Mouse (Mus musculus) heart, embryonic 13.5 days (tissue): ENCODE data around the gene Stard9. TPM values are rescaled to one million over a fixed set of nuclear protein-coding genes. Genes with fewer than 3 reads are reported as not detected.

Experiments
- ATAC-seq: fragments of 200-750 bp; cut with Nextera tagmentation; 2 replicates; pipeline ENCODE4 v1.8.0; 2017; ENCODE audit warnings: moderate TSS enrichment; ENCODE audit not compliant: insufficient number of reproducible peaks, low FRiP score, low TSS enrichment; ENCODE audit errors: extremely low read depth
- H3K27ac ChIP-seq: fragments of 300-500 bp; sonication (generic); replicated peaks from 2 replicates; pipeline ENCODE4 v1.5.1; 2015; ENCODE audit warnings: moderate library complexity, mild to moderate bottlenecking, inconsistent platforms
- H3K27me3 ChIP-seq: fragments of 300-500 bp; sonication (generic); replicated peaks from 2 replicates; pipeline ENCODE4 v1.6.1; 2015; ENCODE audit warnings: mild to moderate bottlenecking, inconsistent platforms
- H3K36me3 ChIP-seq: fragments of 300-500 bp; sonication (generic); 2 replicates; pipeline ENCODE4 v1.6.1; 2015; ENCODE audit warnings: mild to moderate bottlenecking, inconsistent platforms
- H3K4me1 ChIP-seq: fragments of 300-500 bp; sonication (generic); 2 replicates; pipeline ENCODE4 v1.6.1; 2015; ENCODE audit warnings: inconsistent platforms
- H3K4me2 ChIP-seq: fragments of 300-500 bp; sonication (generic); 2 replicates; pipeline ENCODE4 v1.6.1; 2015; ENCODE audit warnings: inconsistent platforms, mild to moderate bottlenecking, moderate library complexity
- H3K4me3 ChIP-seq: fragments of 300-500 bp; sonication (generic); 2 replicates; pipeline ENCODE4 v1.5.1; 2015; ENCODE audit warnings: moderate library complexity, mild to moderate bottlenecking, inconsistent platforms
- H3K9ac ChIP-seq: fragments of 300-500 bp; sonication (generic); 2 replicates; pipeline ENCODE4 v1.6.1; 2015; ENCODE audit warnings: inconsistent platforms, mild to moderate bottlenecking, moderate library complexity
- H3K9me3 ChIP-seq: fragments of 300-500 bp; sonication (generic); 2 replicates; pipeline ENCODE4 v1.6.1; 2016; ENCODE audit warnings: inconsistent platforms
- WGBS: fragments of 180-500 bp; shearing (Covaris S2); methylation state at CpG from one replicate; pipeline ENCODE4 v1.1.7; 2015; ENCODE audit warnings: mixed read lengths; 5-methylcytosine and 5-hydroxymethylcytosine counted together
- polyA plus RNA-seq: library from polyadenylated mRNA; unstranded; fragments of >200 nt; fragmentation: Nextera tagmentation; extraction: Ambion mirVana; gene quantifications from 2 replicates; pipeline ENCODE4 v1.2.1, GENCODE M21; 2015

Gene Stard9
- polyA plus RNA-seq, 1 experiment from 2014 or later, result 2.8 TPM

- 1% methylated on average over 50 of the region's 50 CpGs for WGBS
- Histone ChIP-seq H3K4me1 (peaks cover 43% of the 10 kb centered on the region), H3K27me3 (no peaks in the 10 kb centered on the region), H3K4me3 (peak overlapping the region; percentile 97), H3K9ac (peak overlapping the region; percentile 99), H3K4me2 (peak overlapping the region; percentile 93), H3K27ac (peak overlapping the region; percentile 97), H3K9me3 (no peaks in the 10 kb centered on the region), H3K36me3 (peaks cover 31% of the 10 kb centered on the region)
- peak; percentile 21; the same call in 1 of the 2 replicates for ATAC-seq
These were observed 101.8 kb downstream of the Stard9 start for GRCm38 (mm10) chr2:120730639-120731166.

DNA sequence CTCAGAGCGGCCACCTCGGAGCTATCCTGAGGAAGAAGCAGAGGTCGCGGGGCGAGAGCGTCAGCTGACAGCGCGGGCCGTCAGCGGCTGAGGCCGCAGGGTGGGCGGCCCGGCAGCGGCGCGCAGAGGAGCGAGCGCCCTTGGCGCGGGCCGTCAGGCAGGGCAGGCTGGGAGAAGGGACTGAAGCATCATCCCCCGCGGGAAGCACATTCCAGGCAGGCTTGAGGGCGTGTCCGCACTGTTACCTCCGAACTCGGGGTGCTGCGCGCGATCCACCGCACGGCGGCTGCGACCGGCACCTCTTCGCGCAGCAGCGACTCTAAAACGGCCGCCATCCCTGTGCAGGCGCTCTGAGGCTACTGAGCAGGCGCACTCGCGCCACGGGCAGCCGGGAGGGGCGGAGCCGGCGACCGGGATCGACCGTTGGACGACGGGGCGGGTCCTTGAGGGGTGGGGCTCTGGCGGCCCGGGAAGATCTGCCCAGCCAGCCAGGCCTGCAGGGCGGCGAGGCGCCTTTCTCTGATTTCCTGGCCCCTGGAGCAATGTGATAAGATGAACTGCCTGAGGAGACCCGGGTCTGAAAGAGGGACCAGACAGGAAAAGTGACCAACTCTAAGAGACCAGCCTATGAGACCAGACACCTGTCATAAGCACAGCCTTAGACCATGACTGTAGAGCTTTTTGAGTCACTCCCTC, 102.4 kb downstream of the Stard9 start:
- under 1% methylated on average over 60 of the region's 61 CpGs for WGBS
- H3K4me3 ChIP-seq, result peak overlapping the region; percentile 97
- peak overlapping the region; percentile 97 for H3K27ac ChIP-seq
- peak overlapping the region; percentile 99 for H3K9ac ChIP-seq
- peaks cover 43% of the 10 kb centered on the region for H3K4me1 ChIP-seq
- peaks cover 25% of the 10 kb centered on the region for H3K36me3 ChIP-seq
- ATAC-seq, result peak; percentile 91
- H3K9me3 ChIP-seq, result no peaks in the 10 kb centered on the region
- H3K4me2 ChIP-seq, result peak overlapping the region; percentile 93
- H3K27me3 ChIP-seq, result no peaks in the 10 kb centered on the region

GRCm38 (mm10) chr2:120731877-120732530, 103.1 kb downstream of the Stard9 start:
- H3K9ac ChIP-seq, result peak overlapping the region; percentile 99
- H3K9me3 ChIP-seq, result no peaks in the 10 kb centered on the region
- peaks cover 18% of the 10 kb centered on the region for H3K36me3 ChIP-seq
- no peak for ATAC-seq
- no peaks in the 10 kb centered on the region for H3K27me3 ChIP-seq
- H3K4me1 ChIP-seq, result peaks cover 43% of the 10 kb centered on the region
- peak overlapping the region; percentile 97 for H3K27ac ChIP-seq
- WGBS, result 31% methylated on average over 7 of the region's 7 CpGs
- peak overlapping the region; percentile 97 for H3K4me3 ChIP-seq
- H3K4me2 ChIP-seq, result peak overlapping the region; percentile 93

DNA sequence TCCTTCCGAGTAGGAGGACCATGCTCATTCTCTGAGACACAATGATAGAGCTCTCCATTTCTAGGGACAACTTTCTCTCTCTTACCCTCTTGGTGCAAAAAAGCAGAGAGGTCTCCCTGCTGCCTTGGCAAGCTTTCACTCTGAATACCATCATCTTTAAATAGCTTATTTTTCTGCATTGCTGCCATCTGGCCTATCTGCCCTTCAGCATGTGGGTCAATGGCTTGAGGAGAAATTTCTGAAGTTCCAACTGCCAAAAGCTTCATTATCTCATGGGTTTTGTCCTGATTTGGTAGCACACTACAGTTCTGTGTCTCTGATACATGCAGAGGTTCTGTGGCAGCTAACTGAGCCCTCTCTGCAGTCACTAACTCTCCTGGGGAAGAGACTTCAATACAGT, 116.6 kb downstream of the Stard9 start:
- Histone ChIP-seq H3K27ac (no peak overlapping the region), H3K36me3 (peaks cover 75% of the 10 kb centered on the region), H3K4me2 (no peak overlapping the region), H3K27me3 (no peaks in the 10 kb centered on the region), H3K4me3 (no peak overlapping the region), H3K9ac (no peak overlapping the region), H3K9me3 (no peaks in the 10 kb centered on the region), H3K4me1 (peaks cover 6% of the 10 kb centered on the region; the same call in 1 of the 2 replicates)
- WGBS, result 84% methylated on average over 1 of the region's 1 CpGs
- ATAC-seq, result no peak

DNA sequence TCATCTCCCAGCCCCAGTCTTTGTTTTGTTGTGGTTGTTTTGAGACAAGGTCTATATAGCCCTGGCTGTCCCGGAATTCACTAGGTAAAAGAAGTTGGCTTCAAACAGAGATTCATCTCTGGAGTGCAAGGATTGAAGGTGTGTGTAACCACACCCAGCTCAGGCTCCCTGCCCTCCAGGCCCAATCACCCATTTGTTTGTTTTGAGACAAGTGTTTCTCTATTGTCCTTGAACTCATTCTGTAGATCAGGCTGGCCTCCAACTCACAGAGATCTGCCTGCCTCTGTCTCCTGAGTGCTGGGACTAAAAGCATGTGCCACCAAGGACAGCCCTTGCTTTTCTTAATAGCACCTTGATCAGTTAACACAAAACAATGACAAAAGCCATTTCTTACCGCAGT, 119.1 kb downstream of the Stard9 start:
- H3K27ac ChIP-seq, result no peak overlapping the region
- H3K9ac ChIP-seq, result no peak overlapping the region
- 77% methylated on average over 2 of the region's 2 CpGs for WGBS
- H3K27me3 ChIP-seq, result no peaks in the 10 kb centered on the region
- peaks cover 6% of the 10 kb centered on the region; the same call in 1 of the 2 replicates for H3K4me1 ChIP-seq
- no peak for ATAC-seq
- no peak overlapping the region for H3K4me3 ChIP-seq
- H3K9me3 ChIP-seq, result no peaks in the 10 kb centered on the region
- H3K4me2 ChIP-seq, result no peak overlapping the region
- peaks cover 68% of the 10 kb centered on the region for H3K36me3 ChIP-seq

DNA sequence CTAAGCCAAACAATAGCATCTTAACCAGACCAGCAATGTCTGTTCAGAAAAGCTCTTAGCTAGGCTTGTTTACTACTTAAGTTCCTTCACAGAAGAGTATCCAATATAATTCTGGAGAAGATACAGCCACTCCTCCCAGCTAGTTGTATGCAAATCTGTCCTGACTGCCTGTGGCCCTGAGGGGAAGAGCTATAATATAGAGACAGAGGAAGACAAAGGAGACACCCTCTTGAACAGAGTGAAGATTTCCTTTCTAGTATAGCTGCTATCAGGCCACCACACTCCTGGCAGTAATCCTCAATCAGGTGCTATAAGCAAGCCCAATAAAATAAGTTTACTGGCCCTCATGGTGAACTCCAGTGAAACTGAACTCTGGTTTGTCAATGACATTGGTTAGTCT, 133.0 kb downstream of the Stard9 start:
- Histone ChIP-seq H3K9ac (no peak overlapping the region), H3K4me2 (no peak overlapping the region), H3K27me3 (no peaks in the 10 kb centered on the region), H3K27ac (no peak overlapping the region), H3K36me3 (peaks cover 54% of the 10 kb centered on the region), H3K9me3 (no peaks in the 10 kb centered on the region), H3K4me3 (no peak overlapping the region), H3K4me1 (no peaks in the 10 kb centered on the region)
- no peak for ATAC-seq

DNA sequence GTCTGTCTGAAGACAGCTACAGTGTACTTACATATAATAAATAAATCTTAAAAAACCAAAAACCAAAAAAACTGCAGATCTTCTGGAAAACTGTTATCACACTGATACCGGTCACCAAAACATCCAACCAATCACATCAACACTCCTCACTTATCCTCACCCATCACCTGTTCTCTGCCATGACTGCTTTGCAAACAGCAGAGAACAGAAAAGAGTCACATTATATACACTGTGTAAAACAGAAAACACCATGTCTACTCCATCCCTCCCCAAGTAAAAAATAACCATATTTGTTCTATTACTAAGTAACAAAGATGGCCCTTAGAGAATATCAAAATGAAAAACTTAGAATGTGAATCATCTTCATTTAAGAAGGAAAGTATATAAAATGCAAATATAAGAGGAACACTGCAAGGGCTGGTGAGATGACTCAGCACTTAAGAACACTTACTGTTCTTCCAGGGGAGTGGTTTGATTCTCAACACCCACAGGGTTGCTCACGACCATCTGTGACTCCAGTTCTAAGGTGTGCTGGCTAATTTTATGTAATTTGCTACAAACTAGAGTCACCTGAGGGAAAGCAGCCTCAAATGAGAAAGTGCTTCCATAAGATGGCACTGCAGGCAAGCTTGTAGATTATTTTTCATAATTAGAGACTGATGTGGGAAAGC, 141.5 kb downstream of the Stard9 start:
- no peak overlapping the region for H3K4me2 ChIP-seq
- 87% methylated on average over 2 of the region's 2 CpGs for WGBS

More for the DNA sequence above, 141.5 kb downstream of the Stard9 start:
- Histone ChIP-seq H3K36me3 (peaks cover 53% of the 10 kb centered on the region), H3K4me3 (no peak overlapping the region), H3K4me1 (no peaks in the 10 kb centered on the region), H3K27me3 (no peaks in the 10 kb centered on the region), H3K9me3 (no peaks in the 10 kb centered on the region), H3K9ac (no peak overlapping the region), H3K27ac (no peak overlapping the region)
- no peak for ATAC-seq

Other genes with a start within 250 kb of the Stard9 start
- 8.7 and 9.1 TPM in 2 replicates for gene Ganc, start 225.2 kb upstream of the Stard9 start, polyA plus RNA-seq
- gene Tmem87a, start 225.0 kb upstream of the Stard9 start, polyA plus RNA-seq, result 4.6 and 5.5 TPM in 2 replicates
- 3.4 and 3.9 TPM in 2 replicates for gene Capn3, start 173.1 kb upstream of the Stard9 start, polyA plus RNA-seq
- 40.0 and 41.9 TPM in 2 replicates for gene Zfp106, start 65.3 kb upstream of the Stard9 start, polyA plus RNA-seq
- 46.4 and 48.0 TPM in 2 replicates for gene Snap23, start 61.5 kb upstream of the Stard9 start, polyA plus RNA-seq
- gene Haus2, start 19.7 kb upstream of the Stard9 start, polyA plus RNA-seq, result 18.9 and 20.2 TPM in 2 replicates
- gene Lrrc57, start 19.6 kb upstream of the Stard9 start, polyA plus RNA-seq, result 19.5 and 21.0 TPM in 2 replicates
- gene Cdan1, start 221.0 kb downstream of the Stard9 start, polyA plus RNA-seq, result 5.3 and 5.5 TPM in 2 replicates
- 2.4 and 2.6 TPM in 2 replicates for gene Ttbk2, start 221.5 kb downstream of the Stard9 start, polyA plus RNA-seq